Mouse (Mus musculus): Measurements from ENCODE around the gene Pld1.

DNA sequence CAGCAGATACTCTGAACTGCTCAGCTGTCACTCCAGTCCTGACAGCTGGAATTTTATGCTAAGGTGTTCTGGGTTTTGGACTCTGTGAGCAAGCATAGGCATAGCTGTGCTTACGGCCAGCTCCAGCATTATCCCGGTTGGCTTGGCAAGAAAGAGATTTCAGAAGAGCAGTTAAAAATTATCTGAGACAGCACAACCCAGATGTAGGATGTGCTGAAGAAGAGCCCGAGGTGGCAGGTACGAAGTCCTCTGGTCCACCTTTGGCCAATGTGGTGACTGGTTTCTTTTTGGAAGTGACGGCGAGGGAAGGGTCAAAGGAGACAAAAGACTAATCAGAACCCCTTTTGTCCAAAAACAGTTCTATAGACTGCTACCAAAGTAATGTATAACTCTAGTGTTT, 20.7 kb downstream of the Pld1 start:
- TF ChIP-seq TAL1 (IDR thresholded peaks at IDR 0.05; ENCODE audit: low read length) = no peak
- no peak for TF ChIP-seq GATA1 (IDR thresholded peaks at IDR 0.05; ENCODE audit: low read length)
